Mouse (Mus musculus): ENCODE results near the gene Gm8369.
"Not testable (repeated sequence)": the region's sequence is repeated elsewhere in the genome, so short reads cannot be mapped to it uniquely, and the experiment has no call there.

- not testable (repeated sequence) for TF ChIP-seq CTCF (IDR thresholded peaks at IDR 0.05; ENCODE audit: borderline replicate concordance, extremely low read depth, insufficient read depth, insufficient read length); POLR2A (IDR thresholded peaks at IDR 0.05; ENCODE audit: borderline replicate concordance, extremely low read depth, insufficient read depth, insufficient read length, poor library complexity, severe bottlenecking)
Measured at GRCm38 (mm10) chr19:11517373-11517772, 31.6 kb downstream of the Gm8369 start.

Measured in brain, embryonic 14.5 days (tissue).